Mouse (Mus musculus): Measurements from ENCODE around the gene Rab17.

Gene Rab17

GRCm38 (mm10) chr1:90927308-90927707 lies 42.2 kb downstream of the Rab17 start:
- DNase-seq, result no peak

- no peak for DNase-seq
Measured at GRCm38 (mm10) chr1:90926030-90926429, 43.4 kb downstream of the Rab17 start.

GRCm38 (mm10) chr1:90921687-90922086 lies 47.8 kb downstream of the Rab17 start:
- no peak for DNase-seq

- no peak for DNase-seq
Measured at GRCm38 (mm10) chr1:90917509-90917908, 52.0 kb downstream of the Rab17 start.

GRCm38 (mm10) chr1:90914948-90915569 lies 54.4 kb downstream of the Rab17 start, which contains the start of gene Mlph:
Mlph (plus strand) TSS chr1:90915085.
- no peak for DNase-seq

- no peak for DNase-seq
Measured at GRCm38 (mm10) chr1:90913231-90913630, 56.2 kb downstream of the Rab17 start.

GRCm38 (mm10) chr1:90909631-90910152 lies 59.8 kb downstream of the Rab17 start:
- no peak for DNase-seq

- no peak for DNase-seq
Measured at GRCm38 (mm10) chr1:90909161-90909560, 60.3 kb downstream of the Rab17 start.

Measured in thymus, adult 18-20 months (tissue).